Mouse (Mus musculus): ENCODE data around the gene Slc34a3. TPM values are rescaled to one million over a fixed set of nuclear protein-coding genes. Genes with fewer than 3 reads are reported as not detected.

The Slc34a3 gene
- total RNA-seq, 2 experiments from 2014 or later, result not detected

GRCm38 (mm10) chr2:25193330-25193770 lies 40.8 kb downstream of the Slc34a3 start:
- peak; percentile 79 for DNase-seq

- DNase-seq, result no peak
Measured at GRCm38 (mm10) chr2:25187841-25188240, 46.3 kb downstream of the Slc34a3 start.

GRCm38 (mm10) chr2:25186575-25186930 lies 47.6 kb downstream of the Slc34a3 start:
- DNase-seq, result no peak

GRCm38 (mm10) chr2:25185625-25186574 lies 48.3 kb downstream of the Slc34a3 start:
- peak; percentile 57 for DNase-seq

GRCm38 (mm10) chr2:25184496-25184895 lies 49.7 kb downstream of the Slc34a3 start:
- DNase-seq, result no peak

- DNase-seq, result no peak
Measured at GRCm38 (mm10) chr2:25183336-25183735, 50.8 kb downstream of the Slc34a3 start.

GRCm38 (mm10) chr2:25182664-25183063 lies 51.5 kb downstream of the Slc34a3 start:
- no peak for DNase-seq

- DNase-seq, result no peak
Measured at GRCm38 (mm10) chr2:25181891-25182397, 52.2 kb downstream of the Slc34a3 start.

GRCm38 (mm10) chr2:25180973-25181890 lies 52.9 kb downstream of the Slc34a3 start:
- peak; percentile 40 for DNase-seq

- DNase-seq, result peak; percentile 91
Measured at GRCm38 (mm10) chr2:25180478-25180903, 53.7 kb downstream of the Slc34a3 start, which contains the start of gene Nrarp. Gene Nrarp, plus strand, starts transcription at chr2:25180758.

- no peak for DNase-seq
Measured at GRCm38 (mm10) chr2:25179566-25180217, 54.5 kb downstream of the Slc34a3 start.

Other genes starting within 250 kb of the Slc34a3 start
- 10 to 100 TPM; 25.8 to 36.1 TPM for gene Nsmf, start 180.0 kb downstream of the Slc34a3 start, total RNA-seq (2021)
- not detected for gene Entpd8, start 154.1 kb downstream of the Slc34a3 start, total RNA-seq (2021)
- gene Noxa1, start 139.2 kb downstream of the Slc34a3 start, total RNA-seq (2021), result not detected
- 10 to 100 TPM; 14.9 to 17.4 TPM for gene Nrarp, start 53.6 kb downstream of the Slc34a3 start, total RNA-seq (2021)
- 1 to 10 TPM; 1.9 to 2.9 TPM for gene Tor4a, start 37.5 kb downstream of the Slc34a3 start, total RNA-seq (2021)
- 10 to 100 TPM; 31.1 to 40.5 TPM for gene Nelfb, start 22.9 kb downstream of the Slc34a3 start, total RNA-seq (2021)
- not detected for gene Stpg3, start 19.7 kb downstream of the Slc34a3 start, total RNA-seq (2021)
- not detected for gene Fam166a, start 15.6 kb downstream of the Slc34a3 start, total RNA-seq (2021)
- 100 to 1,000 TPM; 470 to 500 TPM for gene Tubb4b, start 9.7 kb downstream of the Slc34a3 start, total RNA-seq (2021)
- gene Rnf224, start 2.4 kb upstream of the Slc34a3 start, total RNA-seq (2021), result not detected
- gene Rnf208, start 7.9 kb upstream of the Slc34a3 start, total RNA-seq (2021), result 1 to 10 TPM; 1.9 to 2.2 TPM
- gene Cysrt1, start 8.1 kb upstream of the Slc34a3 start, total RNA-seq (2021), result not detected
- 1 to 10 TPM; 1.3 to 1.4 TPM for gene AL732309.1, start 12.5 kb upstream of the Slc34a3 start, total RNA-seq (2021)
- gene Tmem203, start 21.1 kb upstream of the Slc34a3 start, total RNA-seq (2021), result 10 to 100 TPM; 14.9 to 16.0 TPM
- gene Tprn, start 28.3 kb upstream of the Slc34a3 start, total RNA-seq (2021), result 1 to 10 TPM; 4.7 to 6.8 TPM
- 10 to 100 TPM; 39.5 to 40.3 TPM for gene Ssna1, start 38.1 kb upstream of the Slc34a3 start, total RNA-seq (2021)
- gene Anapc2, start 38.1 kb upstream of the Slc34a3 start, total RNA-seq (2021), result 10 to 100 TPM; 35.2 to 52.2 TPM
- not detected for gene Tmem210, start 53.8 kb upstream of the Slc34a3 start, total RNA-seq (2021)
- gene Lrrc26, start 55.6 kb upstream of the Slc34a3 start, total RNA-seq (2021), result under 1 TPM in 1 of 2 experiments, not detected in 1; 0.26 TPM
- under 1 TPM; 0.47 to 0.63 TPM for gene Grin1, start 84.8 kb upstream of the Slc34a3 start, total RNA-seq (2021)
- gene Man1b1, start 98.0 kb upstream of the Slc34a3 start, total RNA-seq (2021), result 10 to 100 TPM; 21.0 to 25.2 TPM
- 1 to 10 TPM; 7.9 to 9.5 TPM for gene Dpp7, start 122.0 kb upstream of the Slc34a3 start, total RNA-seq (2021)
- 1 to 10 TPM; 9.0 to 9.8 TPM for gene Uap1l1, start 131.3 kb upstream of the Slc34a3 start, total RNA-seq (2021)
- 1 to 10 TPM; 2.1 to 3.7 TPM for gene Sapcd2, start 138.0 kb upstream of the Slc34a3 start, total RNA-seq (2021)
- gene Entpd2, start 161.5 kb upstream of the Slc34a3 start, total RNA-seq (2021), result 10 to 100 TPM; 29.9 to 30.5 TPM
- 10 to 100 TPM; 25.2 to 37.3 TPM for gene Npdc1, start 165.0 kb upstream of the Slc34a3 start, total RNA-seq (2021)
- not detected for gene Fut7, start 188.9 kb upstream of the Slc34a3 start, total RNA-seq (2021)
- 10 to 100 TPM; 10.4 to 14.1 TPM for gene Abca2, start 194.3 kb upstream of the Slc34a3 start, total RNA-seq (2021)
- gene Clic3, start 222.5 kb upstream of the Slc34a3 start, total RNA-seq (2021), result under 1 TPM in 1 of 2 experiments, not detected in 1; 0.52 TPM
- gene Paxx, start 226.7 kb upstream of the Slc34a3 start, total RNA-seq (2021), result 10 to 100 TPM; 23.5 to 25.2 TPM
- gene Ptgds, start 235.7 kb upstream of the Slc34a3 start, total RNA-seq (2021), result 1 to 10 TPM; 1.7 to 9.6 TPM